Mouse (Mus musculus): ENCODE data around the gene Pam. TPM values are rescaled to one million over a fixed set of nuclear protein-coding genes. Genes with fewer than 3 reads are reported as not detected.

Gene Pam
- polyA plus RNA-seq, 1 experiment from 2014 or later, result 9.8 TPM

- 73% methylated on average over 7 of the region's 7 CpGs for WGBS (ENCODE audit: insufficient replicate concordance)
- ATAC-seq (ENCODE audit: low read depth), result no peak
- no peaks in the 10 kb centered on the region for H3K27me3 ChIP-seq
Observed at GRCm38 (mm10) chr1:97902830-97903229, 192.6 kb downstream of the Pam start.

GRCm38 (mm10) chr1:97900559-97901153, 194.8 kb downstream of the Pam start:
- H3K4me3 ChIP-seq (replicated peaks), result no peak overlapping the region
- H3K9ac ChIP-seq, result no peak overlapping the region
- no peaks in the 10 kb centered on the region for H3K36me3 ChIP-seq
- H3K4me2 ChIP-seq, result no peak overlapping the region
- 76% methylated on average over 7 of the region's 7 CpGs for WGBS (ENCODE audit: insufficient replicate concordance)
- ATAC-seq (ENCODE audit: low read depth) (no peak), DNase-seq (no peak)
- H3K27me3 ChIP-seq, result no peaks in the 10 kb centered on the region
- H3K9me3 ChIP-seq (replicated peaks), result no peaks in the 10 kb centered on the region
- no peak overlapping the region for H3K27ac ChIP-seq
- H3K4me1 ChIP-seq (replicated peaks), result no peaks in the 10 kb centered on the region

More at GRCm38 (mm10) chr1:97902830-97903229, 192.6 kb downstream of the Pam start:
- Histone ChIP-seq H3K9ac (no peak overlapping the region), H3K4me2 (no peak overlapping the region), H3K4me1 (replicated peaks) (no peaks in the 10 kb centered on the region), H3K4me3 (replicated peaks) (no peak overlapping the region), H3K9me3 (replicated peaks) (no peaks in the 10 kb centered on the region), H3K27ac (no peak overlapping the region), H3K36me3 (no peaks in the 10 kb centered on the region)
- DNase-seq, result no peak

GRCm38 (mm10) chr1:97887511-97887910, 207.9 kb downstream of the Pam start:
- H3K9ac ChIP-seq, result no peak overlapping the region
- WGBS (ENCODE audit: insufficient replicate concordance), result 79% methylated on average over 9 of the region's 9 CpGs
- H3K9me3 ChIP-seq (replicated peaks), result no peaks in the 10 kb centered on the region
- no peaks in the 10 kb centered on the region for H3K36me3 ChIP-seq
- H3K27me3 ChIP-seq, result no peaks in the 10 kb centered on the region
- no peak overlapping the region for H3K27ac ChIP-seq
- DNase-seq (no peak), ATAC-seq (ENCODE audit: low read depth) (no peak)
- no peak overlapping the region for H3K4me3 ChIP-seq (replicated peaks)
- no peaks in the 10 kb centered on the region for H3K4me1 ChIP-seq (replicated peaks)
- no peak overlapping the region for H3K4me2 ChIP-seq

GRCm38 (mm10) chr1:97883498-97883897, 211.9 kb downstream of the Pam start:
- H3K4me3 ChIP-seq (replicated peaks), result no peak overlapping the region
- no peaks in the 10 kb centered on the region for H3K9me3 ChIP-seq (replicated peaks)
- no peak overlapping the region for H3K27ac ChIP-seq
- no peaks in the 10 kb centered on the region for H3K4me1 ChIP-seq (replicated peaks)
- H3K36me3 ChIP-seq, result no peaks in the 10 kb centered on the region
- no peak overlapping the region for H3K4me2 ChIP-seq
- H3K9ac ChIP-seq, result no peak overlapping the region
- H3K27me3 ChIP-seq, result no peaks in the 10 kb centered on the region
- ATAC-seq (ENCODE audit: low read depth), result no peak
- WGBS (ENCODE audit: insufficient replicate concordance), result 77% methylated on average over 7 of the region's 7 CpGs
- no peak for DNase-seq

- H3K36me3 ChIP-seq, result no peaks in the 10 kb centered on the region
- no peak overlapping the region for H3K4me2 ChIP-seq
- H3K4me3 ChIP-seq (replicated peaks), result no peak overlapping the region
- H3K27me3 ChIP-seq, result no peaks in the 10 kb centered on the region
- no peak overlapping the region for H3K27ac ChIP-seq
- no peak for ATAC-seq (ENCODE audit: low read depth)
- no peaks in the 10 kb centered on the region for H3K4me1 ChIP-seq (replicated peaks)
- no peak overlapping the region for H3K9ac ChIP-seq
- no peaks in the 10 kb centered on the region for H3K9me3 ChIP-seq (replicated peaks)
- no peak for DNase-seq
Observed at GRCm38 (mm10) chr1:97877037-97877436, 218.4 kb downstream of the Pam start.

- Histone ChIP-seq H3K9ac (no peak overlapping the region), H3K4me1 (replicated peaks) (no peaks in the 10 kb centered on the region), H3K9me3 (replicated peaks) (no peaks in the 10 kb centered on the region), H3K27ac (no peak overlapping the region), H3K36me3 (no peaks in the 10 kb centered on the region), H3K27me3 (no peaks in the 10 kb centered on the region), H3K4me2 (no peak overlapping the region), H3K4me3 (replicated peaks) (no peak overlapping the region)
- no peak for DNase-seq
- WGBS (ENCODE audit: insufficient replicate concordance), result 71% methylated on average over 2 of the region's 2 CpGs
- no peak for ATAC-seq (ENCODE audit: low read depth)
Observed at GRCm38 (mm10) chr1:97873490-97874054, 221.9 kb downstream of the Pam start.

- H3K4me1 ChIP-seq (replicated peaks), result no peaks in the 10 kb centered on the region
- ATAC-seq (ENCODE audit: low read depth) (no peak), DNase-seq (no peak)
- H3K27ac ChIP-seq, result no peak overlapping the region
- H3K4me2 ChIP-seq, result no peak overlapping the region
- no peak overlapping the region for H3K9ac ChIP-seq
- no peaks in the 10 kb centered on the region for H3K9me3 ChIP-seq (replicated peaks)
- WGBS (ENCODE audit: insufficient replicate concordance), result 63% methylated on average over 5 of the region's 5 CpGs
- H3K27me3 ChIP-seq, result no peaks in the 10 kb centered on the region
- H3K4me3 ChIP-seq (replicated peaks), result no peak overlapping the region
- no peaks in the 10 kb centered on the region for H3K36me3 ChIP-seq
Observed at GRCm38 (mm10) chr1:97872493-97872892, 223.0 kb downstream of the Pam start.

- Histone ChIP-seq H3K9me3 (replicated peaks) (no peaks in the 10 kb centered on the region), H3K27ac (no peak overlapping the region), H3K9ac (no peak overlapping the region), H3K4me1 (replicated peaks) (no peaks in the 10 kb centered on the region), H3K27me3 (no peaks in the 10 kb centered on the region), H3K4me2 (no peak overlapping the region), H3K4me3 (replicated peaks) (no peak overlapping the region), H3K36me3 (no peaks in the 10 kb centered on the region)
- WGBS (ENCODE audit: insufficient replicate concordance), result 51% methylated on average over 2 of the region's 2 CpGs
- DNase-seq (no peak), ATAC-seq (ENCODE audit: low read depth) (no peak)
Observed at GRCm38 (mm10) chr1:97872072-97872471, 223.4 kb downstream of the Pam start.

GRCm38 (mm10) chr1:97864135-97864534, 231.3 kb downstream of the Pam start:
- Histone ChIP-seq H3K4me1 (replicated peaks) (no peaks in the 10 kb centered on the region), H3K27ac (no peak overlapping the region), H3K4me3 (replicated peaks) (no peak overlapping the region), H3K4me2 (no peak overlapping the region), H3K9me3 (replicated peaks) (no peaks in the 10 kb centered on the region), H3K9ac (no peak overlapping the region), H3K36me3 (no peaks in the 10 kb centered on the region), H3K27me3 (no peaks in the 10 kb centered on the region)
- WGBS (ENCODE audit: insufficient replicate concordance), result 81% methylated on average over 7 of the region's 7 CpGs
- ATAC-seq (ENCODE audit: low read depth), result no peak
- DNase-seq, result no peak

- H3K4me1 ChIP-seq (replicated peaks), result no peaks in the 10 kb centered on the region
- no peaks in the 10 kb centered on the region for H3K9me3 ChIP-seq (replicated peaks)
- WGBS (ENCODE audit: insufficient replicate concordance), result 78% methylated on average over 9 of the region's 9 CpGs
- no peaks in the 10 kb centered on the region for H3K27me3 ChIP-seq
- DNase-seq (no peak), ATAC-seq (ENCODE audit: low read depth) (no peak)
- H3K9ac ChIP-seq, result no peak overlapping the region
- no peak overlapping the region for H3K4me2 ChIP-seq
- H3K4me3 ChIP-seq (replicated peaks), result no peak overlapping the region
- H3K27ac ChIP-seq, result no peak overlapping the region
- H3K36me3 ChIP-seq, result no peaks in the 10 kb centered on the region
Observed at GRCm38 (mm10) chr1:97863140-97863539, 232.3 kb downstream of the Pam start.

- no peak for ATAC-seq (ENCODE audit: low read depth)
- 61% methylated on average over 5 of the region's 5 CpGs for WGBS (ENCODE audit: insufficient replicate concordance)
Observed at GRCm38 (mm10) chr1:97862734-97863133, 232.7 kb downstream of the Pam start.

GRCm38 (mm10) chr1:97854256-97854655, 241.2 kb downstream of the Pam start:
- DNase-seq (no peak), ATAC-seq (ENCODE audit: low read depth) (no peak)
- Histone ChIP-seq H3K27ac (no peak overlapping the region), H3K27me3 (no peaks in the 10 kb centered on the region), H3K9ac (no peak overlapping the region), H3K4me3 (replicated peaks) (no peak overlapping the region), H3K4me1 (replicated peaks) (no peaks in the 10 kb centered on the region), H3K4me2 (no peak overlapping the region), H3K9me3 (replicated peaks) (no peaks in the 10 kb centered on the region), H3K36me3 (no peaks in the 10 kb centered on the region)
- 53% methylated on average over 3 of the region's 3 CpGs for WGBS (ENCODE audit: insufficient replicate concordance)

More at GRCm38 (mm10) chr1:97862734-97863133, 232.7 kb downstream of the Pam start:
- Histone ChIP-seq H3K27ac (no peak overlapping the region), H3K4me1 (replicated peaks) (no peaks in the 10 kb centered on the region), H3K9ac (no peak overlapping the region), H3K27me3 (no peaks in the 10 kb centered on the region), H3K36me3 (no peaks in the 10 kb centered on the region), H3K4me3 (replicated peaks) (no peak overlapping the region), H3K4me2 (no peak overlapping the region), H3K9me3 (replicated peaks) (no peaks in the 10 kb centered on the region)
- no peak for DNase-seq

Measured in liver, embryonic 13.5 days (tissue).